Mouse (Mus musculus) gastrocnemius, postnatal 36 days (tissue): ENCODE measurements around the gene Fam241b. TPM values are rescaled to one million over a fixed set of nuclear protein-coding genes. Genes with fewer than 3 reads are reported as not detected.
"Not testable (repeated sequence)": the region's sequence is repeated elsewhere in the genome, so short reads cannot be mapped to it uniquely, and the experiment has no call there.

Source experiments
- DNase-seq, 2 experiments: peaks; one replicate each; pipeline ENCODE4 v3.0.0; 2022
- intact Hi-C: fragments of 180-260 bp; cut with DNase I; formaldehyde crosslinking; loops from one replicate; pipeline ENCODE4 v1.15.1; 2025
- total RNA-seq, 2 experiments: library from RNA; stranded (reverse); gene quantifications; 2 replicates each; pipeline ENCODE4 v1.2.3; 2021

The Fam241b gene
- total RNA-seq, 2 experiments from 2014 or later, result 0.42 to 0.54 TPM

GRCm38 (mm10) chr10:62086826-62087225 lies 56.9 kb downstream of the Fam241b start:
- intact Hi-C loops, result no loop called here
- no peak for DNase-seq

GRCm38 (mm10) chr10:62086044-62086443 lies 57.7 kb downstream of the Fam241b start:
- intact Hi-C loops, result no loop called here
- DNase-seq, result no peak

GRCm38 (mm10) chr10:62076248-62077134 lies 67.2 kb downstream of the Fam241b start:
- intact Hi-C loops, result no loop called here

GRCm38 (mm10) chr10:62071346-62071745 lies 72.4 kb downstream of the Fam241b start:
- DNase-seq, intact Hi-C loops: not testable (repeated sequence)

More at GRCm38 (mm10) chr10:62076248-62077134, 67.2 kb downstream of the Fam241b start:
- no peak for DNase-seq

GRCm38 (mm10) chr10:62070636-62071035 lies 73.1 kb downstream of the Fam241b start:
- intact Hi-C loops, result no loop called here
- no peak for DNase-seq

- DNase-seq, result no peak
- intact Hi-C loops, result no loop called here
These were observed 73.8 kb downstream of the Fam241b start for GRCm38 (mm10) chr10:62069946-62070345.

- intact Hi-C loops, result no loop called here
- no peak for DNase-seq
These were observed 74.3 kb downstream of the Fam241b start for GRCm38 (mm10) chr10:62069398-62069797.

- intact Hi-C loops, result no loop called here
- no peak for DNase-seq
These were observed 75.2 kb downstream of the Fam241b start for GRCm38 (mm10) chr10:62068532-62068931.

GRCm38 (mm10) chr10:62066213-62066612 lies 77.5 kb downstream of the Fam241b start:
- no peak for DNase-seq
- intact Hi-C loops, result no loop called here

GRCm38 (mm10) chr10:62062786-62063185 lies 80.9 kb downstream of the Fam241b start:
- no peak for DNase-seq
- intact Hi-C loops, result no loop called here

- intact Hi-C loops, result no loop called here
- DNase-seq, result no peak
These were observed 82.6 kb downstream of the Fam241b start for GRCm38 (mm10) chr10:62060969-62061678.

GRCm38 (mm10) chr10:62060224-62060913 lies 83.4 kb downstream of the Fam241b start:
- intact Hi-C loops, result no loop called here

GRCm38 (mm10) chr10:62058508-62059375 lies 85.0 kb downstream of the Fam241b start:
- intact Hi-C loops, result loop anchor here (5.0 kb wide), 2 partner anchors 181 to 189 kb away; no protein-coding TSS in a partner anchor
- no peak for DNase-seq

More at GRCm38 (mm10) chr10:62060224-62060913, 83.4 kb downstream of the Fam241b start:
- no peak for DNase-seq

Other genes with a start within 250 kb of the Fam241b start
- 1 to 10 TPM; 1.0 to 1.3 TPM for gene Col13a1, start 164.8 kb downstream of the Fam241b start, total RNA-seq
- not detected for gene Neurog3, start 10.8 kb downstream of the Fam241b start, total RNA-seq
- gene Tspan15, start 87.3 kb upstream of the Fam241b start, total RNA-seq, result 1 to 10 TPM; 3.5 to 6.4 TPM
- not detected for gene Tacr2, start 108.5 kb upstream of the Fam241b start, total RNA-seq
- gene Hk1, start 236.0 kb upstream of the Fam241b start, total RNA-seq, result 1 to 10 TPM; 6.1 to 7.8 TPM